Mouse (Mus musculus): Measurements from ENCODE around the gene Rgma. TPM values are rescaled to one million over a fixed set of nuclear protein-coding genes. Genes with fewer than 3 reads are reported as not detected.

Rgma gene
- polyA plus RNA-seq, 1 experiment from 2014 or later = 6.6 TPM

DNA sequence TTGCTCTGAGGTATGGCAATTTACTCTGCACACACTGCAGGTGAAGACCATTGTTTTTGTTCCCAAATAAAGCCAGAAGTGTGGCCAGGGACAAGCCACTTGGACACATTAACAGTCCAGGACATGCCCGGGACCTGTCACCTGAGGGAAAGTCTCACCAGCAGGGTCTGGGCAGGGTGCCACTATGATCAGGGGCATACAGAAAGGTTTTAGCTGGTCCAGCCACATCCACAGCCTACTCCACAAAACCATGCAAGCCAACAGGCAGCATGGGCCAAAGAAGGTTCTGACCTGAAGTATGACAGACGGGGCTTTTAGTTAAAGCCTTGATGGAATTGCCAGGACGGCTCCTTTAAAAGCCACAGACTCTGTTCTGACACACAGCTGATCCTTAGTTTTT, 49.4 kb downstream of the Rgma start:
- no peak overlapping the region for H3K27ac ChIP-seq
- DNase-seq (ENCODE audit: low spot score) = no peak

DNA sequence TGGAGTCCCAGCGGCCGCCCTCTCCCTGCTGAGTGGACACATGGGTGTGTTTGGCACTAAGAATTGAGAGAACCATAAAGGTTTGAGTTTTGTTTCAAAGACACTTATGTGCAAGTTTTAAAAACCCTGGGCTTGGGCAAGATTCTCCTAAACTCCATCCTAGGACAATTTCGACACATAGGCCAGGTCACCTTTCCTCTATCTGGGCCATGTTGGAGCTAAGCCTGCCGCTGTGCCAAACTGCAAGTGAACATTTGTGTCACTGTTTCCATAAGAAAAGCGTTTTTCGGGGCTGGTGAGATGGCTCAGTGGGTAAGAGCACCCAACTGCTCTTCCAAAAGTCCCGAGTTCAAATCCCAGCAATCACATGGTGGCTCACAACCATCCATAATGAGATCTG, 50.1 kb downstream of the Rgma start:
- WGBS = 91% methylated on average over 7 of the region's 7 CpGs
- no peaks in the 10 kb centered on the region for H3K9me3 ChIP-seq (replicated peaks; ENCODE audit: low read length)
- no peaks in the 10 kb centered on the region for H3K27me3 ChIP-seq (ENCODE audit: insufficient read depth, low read length)
- ATAC-seq (replicated peaks; ENCODE audit: low FRiP score, low read depth) (no peak), DNase-seq (ENCODE audit: low spot score) (no peak)
- no peak overlapping the region for H3K4me3 ChIP-seq (replicated peaks; ENCODE audit: low read depth, low read length)
- no peak for TF ChIP-seq CTCF (IDR thresholded peaks at IDR 0.05; ENCODE audit: low read depth)
- no peak overlapping the region for H3K4me2 ChIP-seq (ENCODE audit: low read length)
- H3K27ac ChIP-seq = no peak overlapping the region
- H3K4me1 ChIP-seq (replicated peaks; ENCODE audit: insufficient read depth, low read length) = no peaks in the 10 kb centered on the region
- H3K36me3 ChIP-seq (ENCODE audit: insufficient read depth, low read length) = peaks cover 32% of the 10 kb centered on the region
- no peak overlapping the region for H3K9ac ChIP-seq (ENCODE audit: low read depth, low read length)

More for the DNA sequence above, 49.4 kb downstream of the Rgma start:
- H3K4me2 ChIP-seq (ENCODE audit: low read length) = no peak overlapping the region
- no peaks in the 10 kb centered on the region for H3K9me3 ChIP-seq (replicated peaks; ENCODE audit: low read length)
- peaks cover 26% of the 10 kb centered on the region for H3K36me3 ChIP-seq (ENCODE audit: insufficient read depth, low read length)
- H3K9ac ChIP-seq (ENCODE audit: low read depth, low read length) = no peak overlapping the region
- 57% methylated on average over 3 of the region's 3 CpGs for WGBS
- H3K27me3 ChIP-seq (ENCODE audit: insufficient read depth, low read length) = no peaks in the 10 kb centered on the region
- no peak for TF ChIP-seq CTCF (IDR thresholded peaks at IDR 0.05; ENCODE audit: low read depth)
- H3K4me3 ChIP-seq (replicated peaks; ENCODE audit: low read depth, low read length) = no peak overlapping the region
- H3K4me1 ChIP-seq (replicated peaks; ENCODE audit: insufficient read depth, low read length) = no peaks in the 10 kb centered on the region
- no peak for ATAC-seq (replicated peaks; ENCODE audit: low FRiP score, low read depth)

DNA sequence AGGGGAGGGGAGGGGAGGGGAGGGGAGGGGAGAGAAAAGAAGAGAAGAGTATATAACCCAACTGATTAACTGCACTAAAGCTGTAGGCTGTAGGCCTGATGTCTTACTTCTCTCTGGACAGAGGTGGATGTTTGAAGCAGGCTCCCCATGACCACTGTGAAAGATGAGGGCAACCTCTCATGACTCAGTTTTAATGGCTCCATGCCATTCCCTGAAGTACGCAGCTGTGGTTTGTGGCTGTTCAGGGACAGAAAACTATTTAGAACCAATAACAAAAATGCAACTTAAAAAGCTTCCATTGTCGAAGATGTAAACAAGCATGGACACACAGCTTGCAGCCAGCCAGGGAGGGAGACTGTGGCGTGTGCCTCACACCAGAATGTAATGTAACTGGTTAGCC, 50.9 kb downstream of the Rgma start:
- H3K9ac ChIP-seq (ENCODE audit: low read depth, low read length) = no peak overlapping the region
- no peak for ATAC-seq (replicated peaks; ENCODE audit: low FRiP score, low read depth)
- no peaks in the 10 kb centered on the region for H3K4me1 ChIP-seq (replicated peaks; ENCODE audit: insufficient read depth, low read length)
- no peak overlapping the region for H3K27ac ChIP-seq
- no peak overlapping the region for H3K4me3 ChIP-seq (replicated peaks; ENCODE audit: low read depth, low read length)
- no peak for DNase-seq (ENCODE audit: low spot score)
- H3K9me3 ChIP-seq (replicated peaks; ENCODE audit: low read length) = no peaks in the 10 kb centered on the region
- no peak overlapping the region for H3K4me2 ChIP-seq (ENCODE audit: low read length)
- H3K36me3 ChIP-seq (ENCODE audit: insufficient read depth, low read length) = peaks cover 32% of the 10 kb centered on the region
- H3K27me3 ChIP-seq (ENCODE audit: insufficient read depth, low read length) = no peaks in the 10 kb centered on the region
- TF ChIP-seq CTCF (IDR thresholded peaks at IDR 0.05; ENCODE audit: low read depth) = no peak
- 76% methylated on average over 3 of the region's 3 CpGs for WGBS

DNA sequence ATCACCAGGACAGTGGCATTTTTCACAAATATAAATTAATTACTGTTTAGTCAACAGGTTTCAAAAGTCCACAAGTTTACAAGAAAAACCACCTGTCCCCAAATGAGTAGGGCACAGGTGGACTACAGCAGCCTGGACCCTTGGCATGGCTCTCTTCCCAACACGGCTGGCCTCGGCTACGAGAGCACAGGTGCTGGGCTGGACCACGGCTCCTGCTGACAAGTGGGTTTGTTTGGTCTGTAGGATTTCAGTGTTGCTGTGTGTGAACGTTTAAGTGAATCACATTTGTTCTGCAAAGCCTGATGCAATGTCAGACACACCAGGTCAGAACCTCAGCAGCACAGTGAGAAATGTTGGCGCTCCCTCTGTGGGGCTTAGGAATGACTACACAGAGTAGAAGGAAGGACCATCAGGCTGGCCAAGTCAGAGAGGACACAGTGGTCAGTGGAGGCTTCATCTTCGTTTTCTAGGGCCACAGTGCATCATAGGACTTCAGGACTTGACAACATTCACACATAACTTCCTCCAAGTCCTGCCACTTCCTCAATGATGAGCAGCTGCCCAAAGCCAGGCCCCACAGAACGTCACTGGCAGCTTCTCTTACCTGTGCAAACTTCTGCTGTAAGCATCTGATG, 51.6 kb downstream of the Rgma start:
- H3K36me3 ChIP-seq (ENCODE audit: insufficient read depth, low read length) = peaks cover 32% of the 10 kb centered on the region
- no peak overlapping the region for H3K4me2 ChIP-seq (ENCODE audit: low read length)
- 82% methylated on average over 8 of the region's 8 CpGs for WGBS
- H3K4me1 ChIP-seq (replicated peaks; ENCODE audit: insufficient read depth, low read length) = no peaks in the 10 kb centered on the region
- no peak for TF ChIP-seq CTCF (IDR thresholded peaks at IDR 0.05; ENCODE audit: low read depth)
- H3K27me3 ChIP-seq (ENCODE audit: insufficient read depth, low read length) = no peaks in the 10 kb centered on the region
- H3K9ac ChIP-seq (ENCODE audit: low read depth, low read length) = no peak overlapping the region
- H3K27ac ChIP-seq = no peak overlapping the region
- no peak for ATAC-seq (replicated peaks; ENCODE audit: low FRiP score, low read depth)
- DNase-seq (ENCODE audit: low spot score) = no peak
- H3K9me3 ChIP-seq (replicated peaks; ENCODE audit: low read length) = no peaks in the 10 kb centered on the region
- no peak overlapping the region for H3K4me3 ChIP-seq (replicated peaks; ENCODE audit: low read depth, low read length)

DNA sequence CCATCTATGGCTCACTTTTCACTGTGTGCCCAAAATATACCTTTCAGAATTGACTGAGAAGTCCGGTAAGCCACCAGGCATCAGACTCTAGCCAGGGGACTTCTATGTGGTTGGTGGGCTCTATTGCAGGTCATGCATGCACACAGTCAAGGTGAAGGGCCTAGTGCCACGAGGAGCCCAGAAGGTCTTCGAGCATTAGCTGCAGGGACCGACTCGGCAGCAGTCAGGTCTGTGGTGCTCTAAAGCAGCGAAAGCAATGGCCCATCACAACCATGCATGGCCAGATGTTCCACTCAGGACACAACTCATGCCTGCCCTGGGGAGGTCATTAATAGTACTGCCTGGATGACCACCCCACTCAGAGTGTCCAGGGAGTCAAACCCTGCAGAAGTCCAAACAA, 52.5 kb downstream of the Rgma start:
- ATAC-seq (replicated peaks; ENCODE audit: low FRiP score, low read depth) (no peak), DNase-seq (ENCODE audit: low spot score) (no peak)
- H3K9ac ChIP-seq (ENCODE audit: low read depth, low read length) = no peak overlapping the region
- H3K9me3 ChIP-seq (replicated peaks; ENCODE audit: low read length) = no peaks in the 10 kb centered on the region
- TF ChIP-seq CTCF (IDR thresholded peaks at IDR 0.05; ENCODE audit: low read depth) = no peak
- peaks cover 35% of the 10 kb centered on the region for H3K36me3 ChIP-seq (ENCODE audit: insufficient read depth, low read length)
- no peak overlapping the region for H3K4me2 ChIP-seq (ENCODE audit: low read length)
- H3K27me3 ChIP-seq (ENCODE audit: insufficient read depth, low read length) = no peaks in the 10 kb centered on the region
- WGBS = 94% methylated on average over 6 of the region's 6 CpGs
- H3K4me1 ChIP-seq (replicated peaks; ENCODE audit: insufficient read depth, low read length) = no peaks in the 10 kb centered on the region
- no peak overlapping the region for H3K4me3 ChIP-seq (replicated peaks; ENCODE audit: low read depth, low read length)
- no peak overlapping the region for H3K27ac ChIP-seq

DNA sequence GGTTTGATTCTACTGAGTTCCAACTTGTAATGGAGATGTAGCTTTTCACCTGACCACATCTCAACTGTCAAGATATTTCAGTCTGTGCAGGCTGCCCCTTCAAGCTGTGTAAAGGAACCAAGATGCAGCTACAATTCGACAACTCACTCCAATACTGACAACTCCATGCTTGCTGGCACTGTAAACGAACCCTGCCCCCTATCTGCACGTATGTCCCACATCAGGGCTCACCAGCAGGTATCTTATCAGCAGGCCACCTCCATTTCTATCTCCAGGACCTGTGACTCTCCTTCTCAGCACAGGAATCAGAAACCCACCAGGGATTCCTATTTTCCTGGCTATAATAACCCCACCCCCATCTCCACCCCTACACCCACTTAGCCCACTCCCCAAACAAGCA, 53.2 kb downstream of the Rgma start:
- TF ChIP-seq CTCF (IDR thresholded peaks at IDR 0.05; ENCODE audit: low read depth) = no peak
- Histone ChIP-seq H3K27me3 (ENCODE audit: insufficient read depth, low read length) (no peaks in the 10 kb centered on the region), H3K4me1 (replicated peaks; ENCODE audit: insufficient read depth, low read length) (no peaks in the 10 kb centered on the region), H3K9ac (ENCODE audit: low read depth, low read length) (no peak overlapping the region), H3K36me3 (ENCODE audit: insufficient read depth, low read length) (peaks cover 42% of the 10 kb centered on the region), H3K27ac (no peak overlapping the region), H3K4me2 (ENCODE audit: low read length) (no peak overlapping the region), H3K9me3 (replicated peaks; ENCODE audit: low read length) (no peaks in the 10 kb centered on the region), H3K4me3 (replicated peaks; ENCODE audit: low read depth, low read length) (no peak overlapping the region)
- ATAC-seq (replicated peaks; ENCODE audit: low FRiP score, low read depth) (no peak), DNase-seq (ENCODE audit: low spot score) (no peak)
- WGBS = 87% methylated on average over 3 of the region's 3 CpGs
